Mouse (Mus musculus) kidney, adult 10 weeks (tissue): ENCODE results near the gene Tchh. TPM values are rescaled to one million over a fixed set of nuclear protein-coding genes. Genes with fewer than 3 reads are reported as not detected.

Experiments used
- polyA plus RNA-seq: library from polyadenylated mRNA; stranded (reverse); fragments of 350-450 nt; fragmentation: Illumina TruSeq; extraction: RNeasy Lipid Tissue Mini Kit (QIAGEN cat#74804); gene quantifications from one replicate; pipeline ENCODE4 v1.2.3, GENCODE M21; 2014; ENCODE audit warnings: low read depth, low replicate concordance

Tchh gene
- polyA plus RNA-seq, result 5.9 TPM

DNA sequence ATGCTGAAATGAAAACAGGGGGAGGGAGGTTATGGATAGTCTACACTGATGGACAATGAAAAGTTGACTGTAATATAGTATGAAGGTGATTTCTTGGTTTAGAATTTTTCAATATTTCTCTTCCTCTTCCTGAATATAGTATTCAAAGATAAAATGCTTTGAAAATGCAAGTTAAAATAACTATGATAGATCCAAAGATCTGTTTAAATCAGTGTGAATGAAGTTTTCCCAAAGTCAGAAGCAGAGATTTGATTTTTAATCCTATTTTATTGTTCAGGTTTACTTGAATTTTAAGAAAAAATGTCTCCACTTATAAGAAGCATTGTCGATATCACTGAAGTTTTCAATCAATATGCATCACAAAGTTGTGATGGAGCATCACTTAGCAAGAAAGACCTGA lies at the start of gene Tchh:
Gene Tchh (plus strand): TSS at position 301 of the 400 bp plus-strand sequence.

DNA sequence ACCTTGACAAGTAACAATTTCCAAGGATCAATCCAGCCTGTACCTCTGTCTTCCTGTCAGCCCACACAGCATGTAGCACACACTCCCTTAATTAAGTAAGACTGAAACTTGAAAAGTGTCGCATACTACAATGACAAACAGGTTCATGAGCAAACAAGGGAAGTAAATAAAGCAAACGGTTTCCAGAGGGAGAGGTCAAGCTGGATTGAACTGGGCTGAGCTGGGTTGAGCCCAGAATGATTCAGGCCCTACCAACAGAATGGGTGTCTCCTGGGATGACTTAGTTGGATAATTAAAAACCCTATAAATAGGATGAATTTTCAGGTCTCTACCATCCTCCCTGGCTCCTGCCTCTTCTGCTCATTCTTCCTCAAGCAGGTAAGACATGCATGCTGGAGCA lies 48.8 kb upstream of the Tchh start, which contains the start of gene Rptn:
Gene Rptn (plus strand): TSS at position 334 of the 400 bp plus-strand sequence.

GRCm38 (mm10) chr3:93468561-93468960 lies 26.4 kb downstream of the Tchh start, which contains the start of gene Tchhl1:
TSS of gene Tchhl1 (plus strand) at chr3:93468754.

Other genes starting within 250 kb of the Tchh start
- gene Flg2, start 245.1 kb upstream of the Tchh start, polyA plus RNA-seq, result not detected
- gene Flg, start 168.8 kb upstream of the Tchh start, polyA plus RNA-seq, result not detected
- gene Hrnr, start 122.6 kb upstream of the Tchh start, polyA plus RNA-seq, result not detected
- not detected for gene Rptn, start 48.6 kb upstream of the Tchh start, polyA plus RNA-seq
- 6.4 TPM for gene Tchhl1, start 26.4 kb downstream of the Tchh start, polyA plus RNA-seq
- gene S100a11, start 78.2 kb downstream of the Tchh start, polyA plus RNA-seq, result 365 TPM
- 84.1 TPM for gene S100a10, start 112.8 kb downstream of the Tchh start, polyA plus RNA-seq
- gene Tdpoz2, start 210.4 kb downstream of the Tchh start, polyA plus RNA-seq, result not detected
- gene Tdpoz1, start 234.0 kb downstream of the Tchh start, polyA plus RNA-seq, result not detected